Mouse (Mus musculus) forebrain, embryonic 14.5 days (tissue): ENCODE measurements around the gene Prkd3. TPM values are rescaled to one million over a fixed set of nuclear protein-coding genes. Genes with fewer than 3 reads are reported as not detected.

Experiments used
- ATAC-seq: fragments of 200-750 bp; cut with Nextera tagmentation; 2 replicates; pipeline ENCODE4 v1.8.0; 2017; ENCODE audit warnings: mild to moderate bottlenecking, moderate library complexity
- DNase-seq: peaks from one replicate; pipeline ENCODE4 v3.0.0-alpha.2; 2015; ENCODE audit warnings: low spot score
- H3K27ac ChIP-seq: fragments of 300-500 bp; sonication (generic); 2 replicates; pipeline ENCODE4 v1.5.1; 2014; ENCODE audit warnings: low read depth, mild to moderate bottlenecking, control low read depth, low read length, moderate library complexity
- H3K27me3 ChIP-seq: fragments of 300-500 bp; sonication (generic); replicated peaks from 2 replicates; pipeline ENCODE4 v1.6.1; 2014; ENCODE audit warnings: low read length, control low read depth, mixed read lengths; ENCODE audit not compliant: control insufficient read depth, insufficient read depth
- H3K36me3 ChIP-seq: fragments of 300-500 bp; sonication (generic); 2 replicates; pipeline ENCODE4 v1.6.1; 2014; ENCODE audit warnings: low read length, control low read depth; ENCODE audit not compliant: control insufficient read depth, insufficient read depth
- H3K4me1 ChIP-seq: fragments of 300-500 bp; sonication (generic); 2 replicates; pipeline ENCODE4 v1.6.1; 2014; ENCODE audit warnings: antibody characterized with exemption, low read length, control low read depth; ENCODE audit not compliant: control insufficient read depth, insufficient read depth
- H3K4me2 ChIP-seq: fragments of 300-500 bp; sonication (generic); 2 replicates; pipeline ENCODE4 v1.6.1; 2014; ENCODE audit warnings: mild to moderate bottlenecking, control low read depth, low read length
- H3K4me3 ChIP-seq: fragments of 300-500 bp; sonication (generic); 2 replicates; pipeline ENCODE4 v1.5.1; 2014; ENCODE audit warnings: low read depth, low read length, control low read depth
- H3K9ac ChIP-seq: fragments of 300-500 bp; sonication (generic); 2 replicates; pipeline ENCODE4 v1.6.1; 2014; ENCODE audit warnings: mild to moderate bottlenecking, low read length, control low read depth, moderate library complexity
- H3K9me3 ChIP-seq: fragments of 300-500 bp; sonication (generic); replicated peaks from 2 replicates; pipeline ENCODE4 v1.6.1; 2016; ENCODE audit warnings: low read length, control low read depth, mixed read lengths; ENCODE audit not compliant: control insufficient read depth
- WGBS: fragments of 180-500 bp; shearing (Covaris S2); extraction: QIAGEN DNeasy Blood & Tissue Kit; methylation state at CpG from one replicate; pipeline ENCODE4 v1.1.7; 2014; 5-methylcytosine and 5-hydroxymethylcytosine counted together
- polyA plus RNA-seq: library from polyadenylated mRNA; unstranded; fragments of >200 nt; fragmentation: Nextera tagmentation; extraction: Ambion mirVana; gene quantifications from 2 replicates; pipeline ENCODE4 v1.2.1, GENCODE M21; 2014

Prkd3 gene
- polyA plus RNA-seq, 1 experiment from 2014 or later, result 28.6 TPM

GRCm38 (mm10) chr17:78994931-78995820 lies 25.4 kb downstream of the Prkd3 start:
- no peaks in the 10 kb centered on the region for H3K36me3 ChIP-seq
- DNase-seq, result no peak
- no peak overlapping the region for H3K9ac ChIP-seq
- H3K4me2 ChIP-seq, result no peak overlapping the region
- no peak overlapping the region for H3K4me3 ChIP-seq
- H3K27me3 ChIP-seq, result no peaks in the 10 kb centered on the region
- no peak overlapping the region for H3K27ac ChIP-seq
- H3K9me3 ChIP-seq, result no peaks in the 10 kb centered on the region
- H3K4me1 ChIP-seq, result no peaks in the 10 kb centered on the region
- no peak for ATAC-seq
- WGBS, result 80% methylated on average over 9 of the region's 9 CpGs

- 91% methylated on average over 8 of the region's 8 CpGs for WGBS
Measured at GRCm38 (mm10) chr17:78994382-78994781, 26.2 kb downstream of the Prkd3 start.

GRCm38 (mm10) chr17:78993670-78994069 lies 26.9 kb downstream of the Prkd3 start:
- peak; percentile 29; the same call in 1 of the 2 replicates for ATAC-seq
- 48% methylated on average over 2 of the region's 2 CpGs for WGBS

More at GRCm38 (mm10) chr17:78994382-78994781, 26.2 kb downstream of the Prkd3 start:
- H3K4me2 ChIP-seq, result no peak overlapping the region
- no peak overlapping the region for H3K27ac ChIP-seq
- H3K27me3 ChIP-seq, result no peaks in the 10 kb centered on the region
- ATAC-seq (no peak), DNase-seq (no peak)
- no peaks in the 10 kb centered on the region for H3K36me3 ChIP-seq
- H3K4me1 ChIP-seq, result no peaks in the 10 kb centered on the region
- no peak overlapping the region for H3K9ac ChIP-seq
- no peak overlapping the region for H3K4me3 ChIP-seq
- H3K9me3 ChIP-seq, result no peaks in the 10 kb centered on the region

GRCm38 (mm10) chr17:78992303-78993027 lies 28.2 kb downstream of the Prkd3 start:
- Histone ChIP-seq H3K36me3 (no peaks in the 10 kb centered on the region), H3K9ac (no peak overlapping the region), H3K4me3 (no peak overlapping the region), H3K4me1 (no peaks in the 10 kb centered on the region), H3K27me3 (no peaks in the 10 kb centered on the region), H3K27ac (no peak overlapping the region), H3K9me3 (no peaks in the 10 kb centered on the region), H3K4me2 (no peak overlapping the region)
- DNase-seq (no peak), ATAC-seq (no peak)
- WGBS, result 74% methylated on average over 9 of the region's 9 CpGs

More at GRCm38 (mm10) chr17:78993670-78994069, 26.9 kb downstream of the Prkd3 start:
- H3K36me3 ChIP-seq, result no peaks in the 10 kb centered on the region
- no peak overlapping the region for H3K9ac ChIP-seq
- no peaks in the 10 kb centered on the region for H3K4me1 ChIP-seq
- H3K27me3 ChIP-seq, result no peaks in the 10 kb centered on the region
- no peaks in the 10 kb centered on the region for H3K9me3 ChIP-seq
- no peak overlapping the region for H3K27ac ChIP-seq
- DNase-seq, result peak; percentile 35
- no peak overlapping the region for H3K4me2 ChIP-seq
- H3K4me3 ChIP-seq, result no peak overlapping the region

- Histone ChIP-seq H3K36me3 (no peaks in the 10 kb centered on the region), H3K4me1 (no peaks in the 10 kb centered on the region), H3K9ac (no peak overlapping the region), H3K27me3 (no peaks in the 10 kb centered on the region), H3K4me3 (no peak overlapping the region), H3K9me3 (no peaks in the 10 kb centered on the region), H3K4me2 (no peak overlapping the region), H3K27ac (no peak overlapping the region)
- DNase-seq, result no peak
- 97% methylated on average over 2 of the region's 2 CpGs for whole genome bisulfite sequencing
- no peak for ATAC-seq
Measured at GRCm38 (mm10) chr17:78991549-78991948, 29.1 kb downstream of the Prkd3 start.

- Histone ChIP-seq H3K4me3 (no peak overlapping the region), H3K9me3 (no peaks in the 10 kb centered on the region), H3K4me1 (no peaks in the 10 kb centered on the region), H3K27me3 (no peaks in the 10 kb centered on the region), H3K27ac (no peak overlapping the region), H3K9ac (no peak overlapping the region), H3K4me2 (no peak overlapping the region), H3K36me3 (no peaks in the 10 kb centered on the region)
- DNase-seq, result no peak
- WGBS, result 84% methylated on average over 8 of the region's 8 CpGs
- no peak for ATAC-seq
Measured at GRCm38 (mm10) chr17:78989015-78989414, 31.6 kb downstream of the Prkd3 start.

GRCm38 (mm10) chr17:78983736-78984135 lies 36.9 kb downstream of the Prkd3 start:
- no peak overlapping the region for H3K4me3 ChIP-seq
- DNase-seq, result no peak
- H3K4me1 ChIP-seq, result no peaks in the 10 kb centered on the region
- no peak overlapping the region for H3K9ac ChIP-seq
- H3K36me3 ChIP-seq, result peaks cover 23% of the 10 kb centered on the region; the same call in 1 of the 2 replicates
- WGBS, result 90% methylated on average over 3 of the region's 3 CpGs
- no peaks in the 10 kb centered on the region for H3K27me3 ChIP-seq
- H3K27ac ChIP-seq, result no peak overlapping the region
- ATAC-seq, result no peak
- H3K4me2 ChIP-seq, result no peak overlapping the region
- no peaks in the 10 kb centered on the region for H3K9me3 ChIP-seq

GRCm38 (mm10) chr17:78983166-78983565 lies 37.5 kb downstream of the Prkd3 start:
- no peak overlapping the region for H3K4me3 ChIP-seq
- 92% methylated on average over 8 of the region's 8 CpGs for WGBS
- H3K36me3 ChIP-seq, result peaks cover 23% of the 10 kb centered on the region; the same call in 1 of the 2 replicates
- no peak for ATAC-seq
- no peaks in the 10 kb centered on the region for H3K4me1 ChIP-seq
- no peak for DNase-seq
- no peaks in the 10 kb centered on the region for H3K9me3 ChIP-seq
- no peaks in the 10 kb centered on the region for H3K27me3 ChIP-seq
- H3K9ac ChIP-seq, result no peak overlapping the region
- no peak overlapping the region for H3K4me2 ChIP-seq
- no peak overlapping the region for H3K27ac ChIP-seq

GRCm38 (mm10) chr17:78968500-78968899 lies 52.1 kb downstream of the Prkd3 start:
- H3K27ac ChIP-seq, result no peak overlapping the region
- no peak for DNase-seq
- H3K27me3 ChIP-seq, result no peaks in the 10 kb centered on the region
- H3K4me1 ChIP-seq, result no peaks in the 10 kb centered on the region
- no peak overlapping the region for H3K9ac ChIP-seq
- H3K9me3 ChIP-seq, result no peaks in the 10 kb centered on the region
- peaks cover 36% of the 10 kb centered on the region for H3K36me3 ChIP-seq
- H3K4me2 ChIP-seq, result no peak overlapping the region
- WGBS, result 85% methylated on average over 3 of the region's 3 CpGs
- H3K4me3 ChIP-seq, result no peak overlapping the region
- no peak for ATAC-seq
